Mouse (Mus musculus): ENCODE data around the gene Ttc39b. TPM values are rescaled to one million over a fixed set of nuclear protein-coding genes. Genes with fewer than 3 reads are reported as not detected.

The Ttc39b gene
- total and polyA plus RNA-seq, 3 experiments = 0.49 TPM; not detected in 2

DNA sequence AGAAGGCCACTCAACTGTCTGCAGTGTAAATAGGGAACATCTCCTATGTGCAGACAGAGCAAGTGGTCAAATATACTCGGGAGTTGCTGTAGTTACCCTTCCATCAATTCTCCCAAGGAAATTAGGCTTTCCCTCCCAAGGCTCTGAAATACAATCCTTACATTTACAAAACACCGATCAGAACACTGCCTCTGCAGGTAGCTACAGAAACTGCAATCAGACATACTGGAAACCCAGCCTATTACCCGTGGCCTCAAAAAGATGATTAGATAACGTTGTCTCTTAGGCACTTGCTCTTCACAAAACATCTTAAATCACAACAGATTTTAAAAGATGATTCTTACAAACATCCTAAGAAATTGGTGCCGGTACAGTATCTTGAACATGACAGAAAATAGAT lies 99.8 kb downstream of the Ttc39b start:
- H3K27me3 ChIP-seq (ENCODE audit: insufficient read depth, low read length) = no peaks in the 10 kb centered on the region

DNA sequence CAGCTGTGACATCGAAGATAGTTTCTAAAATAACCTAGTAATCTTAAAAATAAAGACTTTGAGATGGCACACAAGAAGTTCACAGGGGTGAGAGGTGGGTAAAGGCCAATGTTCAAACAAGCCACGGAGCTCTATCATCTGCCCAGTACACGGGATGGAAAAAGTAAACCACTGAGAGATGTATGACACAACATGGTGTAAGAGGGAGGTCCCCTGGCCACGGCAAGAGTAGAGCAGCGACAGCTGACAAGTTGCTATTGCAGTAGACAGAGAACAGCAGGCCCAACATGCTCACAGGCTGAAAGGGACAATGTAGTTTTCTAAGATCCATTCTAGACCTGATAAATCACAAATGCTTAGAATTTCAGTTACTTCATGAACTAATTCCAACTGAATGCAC lies 100.9 kb downstream of the Ttc39b start:
- Histone ChIP-seq H3K36me3 (replicated peaks) (no peaks in the 10 kb centered on the region), H3K27me3 (ENCODE audit: insufficient read depth, low read length) (no peaks in the 10 kb centered on the region), H3K4me1 (ENCODE audit: insufficient read depth, low read depth, low read length) (no peaks in the 10 kb centered on the region), H3K4me3 (ENCODE audit: low read depth, low read length) (no peak overlapping the region), H3K9me3 (replicated peaks) (peaks cover 23% of the 10 kb centered on the region)
- ATAC-seq (ENCODE audit: extremely low read depth, insufficient number of reproducible peaks, low FRiP score, poor library complexity, severe bottlenecking) (no peak), DNase-seq (ENCODE audit: low spot score) (no peak)
- TF ChIP-seq POLR2AphosphoS5 (IDR thresholded peaks at IDR 0.05; ENCODE audit: insufficient replicate concordance, low read depth, low read length) (no peak), TAL1 (conservative IDR thresholded peaks at IDR 0.05; ENCODE audit: low read depth, low read length) (no peak), GATA2 (IDR thresholded peaks at IDR 0.05; ENCODE audit: borderline replicate concordance, low read depth, low read length) (no peak), GATA1 (IDR thresholded peaks at IDR 0.05; ENCODE audit: borderline replicate concordance, low read length) (no peak), CTCF (IDR thresholded peaks at IDR 0.05; ENCODE audit: low read depth, low read length) (no peak)

More for the DNA sequence above, 99.8 kb downstream of the Ttc39b start:
- no peaks in the 10 kb centered on the region for H3K4me1 ChIP-seq (ENCODE audit: insufficient read depth, low read depth, low read length)
- ATAC-seq (ENCODE audit: extremely low read depth, insufficient number of reproducible peaks, low FRiP score, poor library complexity, severe bottlenecking) (no peak), DNase-seq (ENCODE audit: low spot score) (no peak)
- TF ChIP-seq GATA1 (IDR thresholded peaks at IDR 0.05; ENCODE audit: borderline replicate concordance, low read length) (no peak), POLR2AphosphoS5 (IDR thresholded peaks at IDR 0.05; ENCODE audit: insufficient replicate concordance, low read depth, low read length) (no peak), GATA2 (IDR thresholded peaks at IDR 0.05; ENCODE audit: borderline replicate concordance, low read depth, low read length) (no peak), CTCF (IDR thresholded peaks at IDR 0.05; ENCODE audit: low read depth, low read length) (no peak), TAL1 (conservative IDR thresholded peaks at IDR 0.05; ENCODE audit: low read depth, low read length) (no peak)
- no peaks in the 10 kb centered on the region for H3K36me3 ChIP-seq (replicated peaks)
- H3K9me3 ChIP-seq (replicated peaks) = peaks cover 31% of the 10 kb centered on the region
- H3K4me3 ChIP-seq (ENCODE audit: low read depth, low read length) = no peak overlapping the region

DNA sequence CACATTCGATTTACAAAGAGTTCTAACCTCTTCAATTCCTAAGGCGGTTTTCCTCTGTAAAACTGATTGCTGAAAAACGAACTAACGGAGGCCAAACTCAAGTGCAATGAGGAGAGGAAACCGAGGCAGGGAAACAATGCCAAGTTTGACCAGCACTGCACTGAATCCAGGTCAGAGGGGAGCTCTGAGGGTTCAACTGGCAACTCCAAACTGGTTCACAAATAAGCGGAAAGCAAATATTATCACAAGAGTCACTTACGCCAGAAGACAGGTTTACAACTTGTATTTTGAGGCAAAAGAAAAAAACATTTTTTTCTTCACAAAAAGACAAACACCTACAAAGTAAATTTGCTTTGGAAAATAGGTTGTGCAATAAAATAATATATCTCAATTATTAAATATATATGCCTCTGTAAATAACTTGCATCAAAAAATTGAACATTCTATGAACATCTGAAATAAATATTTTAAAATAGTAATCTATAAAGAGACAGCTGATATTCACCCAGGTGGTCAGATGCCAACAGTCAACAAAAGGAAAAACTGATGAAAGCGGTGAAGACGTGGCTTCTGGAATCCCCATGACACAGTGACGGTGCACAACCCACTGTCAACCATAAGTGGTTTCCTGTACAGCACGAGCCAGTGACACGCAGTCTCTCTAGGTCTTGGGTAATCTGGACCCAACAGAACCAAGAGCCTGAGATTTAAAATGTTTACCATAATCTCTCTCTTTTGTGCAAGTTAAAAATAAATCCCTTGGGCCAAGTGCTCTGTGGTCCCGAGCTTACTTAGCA lies 103.1 kb downstream of the Ttc39b start:
- Histone ChIP-seq H3K9me3 (replicated peaks) (peaks cover 31% of the 10 kb centered on the region), H3K4me3 (ENCODE audit: low read depth, low read length) (no peak overlapping the region), H3K4me1 (ENCODE audit: insufficient read depth, low read depth, low read length) (no peaks in the 10 kb centered on the region), H3K27me3 (ENCODE audit: insufficient read depth, low read length) (no peaks in the 10 kb centered on the region), H3K36me3 (replicated peaks) (no peaks in the 10 kb centered on the region)
- no peak for TF ChIP-seq GATA1 (IDR thresholded peaks at IDR 0.05; ENCODE audit: borderline replicate concordance, low read length)
- no peak for DNase-seq (ENCODE audit: low spot score)
- ATAC-seq (ENCODE audit: extremely low read depth, insufficient number of reproducible peaks, low FRiP score, poor library complexity, severe bottlenecking) = no peak

GRCm38 (mm10) chr4:83219253-83219652 lies 104.8 kb downstream of the Ttc39b start:
- no peaks in the 10 kb centered on the region for H3K36me3 ChIP-seq (replicated peaks)
- DNase-seq (ENCODE audit: low spot score) = no peak
- H3K4me1 ChIP-seq (ENCODE audit: insufficient read depth, low read depth, low read length) = no peaks in the 10 kb centered on the region
- no peak for ATAC-seq (ENCODE audit: extremely low read depth, insufficient number of reproducible peaks, low FRiP score, poor library complexity, severe bottlenecking)
- peaks cover 31% of the 10 kb centered on the region for H3K9me3 ChIP-seq (replicated peaks)
- no peak overlapping the region for H3K4me3 ChIP-seq (ENCODE audit: low read depth, low read length)
- H3K27me3 ChIP-seq (ENCODE audit: insufficient read depth, low read length) = no peaks in the 10 kb centered on the region
- TF ChIP-seq CTCF (IDR thresholded peaks at IDR 0.05; ENCODE audit: low read depth, low read length) (no peak), TAL1 (conservative IDR thresholded peaks at IDR 0.05; ENCODE audit: low read depth, low read length) (no peak), GATA2 (IDR thresholded peaks at IDR 0.05; ENCODE audit: borderline replicate concordance, low read depth, low read length) (no peak), POLR2AphosphoS5 (IDR thresholded peaks at IDR 0.05; ENCODE audit: insufficient replicate concordance, low read depth, low read length) (no peak), GATA1 (IDR thresholded peaks at IDR 0.05; ENCODE audit: borderline replicate concordance, low read length) (no peak)

GRCm38 (mm10) chr4:83217128-83217527 lies 106.9 kb downstream of the Ttc39b start:
- Histone ChIP-seq H3K36me3 (replicated peaks) (no peaks in the 10 kb centered on the region), H3K4me1 (ENCODE audit: insufficient read depth, low read depth, low read length) (no peaks in the 10 kb centered on the region), H3K4me3 (ENCODE audit: low read depth, low read length) (no peak overlapping the region), H3K27me3 (ENCODE audit: insufficient read depth, low read length) (no peaks in the 10 kb centered on the region), H3K9me3 (replicated peaks) (peaks cover 40% of the 10 kb centered on the region)
- no peak for DNase-seq (ENCODE audit: low spot score)
- no peak for ATAC-seq (ENCODE audit: extremely low read depth, insufficient number of reproducible peaks, low FRiP score, poor library complexity, severe bottlenecking)
- TF ChIP-seq GATA2 (IDR thresholded peaks at IDR 0.05; ENCODE audit: borderline replicate concordance, low read depth, low read length) (no peak), GATA1 (IDR thresholded peaks at IDR 0.05; ENCODE audit: borderline replicate concordance, low read length) (no peak), POLR2AphosphoS5 (IDR thresholded peaks at IDR 0.05; ENCODE audit: insufficient replicate concordance, low read depth, low read length) (no peak), TAL1 (conservative IDR thresholded peaks at IDR 0.05; ENCODE audit: low read depth, low read length) (no peak), CTCF (IDR thresholded peaks at IDR 0.05; ENCODE audit: low read depth, low read length) (no peak)

DNA sequence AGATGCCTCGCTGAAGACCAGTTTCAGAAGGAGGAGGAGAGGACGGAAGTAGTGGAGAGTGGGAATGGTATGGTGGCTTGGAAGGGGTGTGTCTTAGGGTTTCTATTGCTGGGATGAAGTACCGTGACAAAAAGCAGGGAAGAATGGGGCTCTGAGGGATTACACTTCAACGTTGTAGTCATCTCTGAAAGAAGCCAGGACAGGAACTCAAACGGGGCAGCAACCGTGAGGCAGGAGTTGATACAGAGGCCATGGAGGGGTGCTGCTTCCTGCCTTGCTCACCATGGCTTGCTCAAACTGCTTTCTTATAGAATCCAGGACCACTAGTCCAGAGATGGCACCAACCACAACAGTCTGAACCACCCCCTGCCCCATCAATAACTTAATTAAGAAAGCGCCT lies 107.7 kb downstream of the Ttc39b start:
- Histone ChIP-seq H3K4me1 (ENCODE audit: insufficient read depth, low read depth, low read length) (no peaks in the 10 kb centered on the region), H3K36me3 (replicated peaks) (no peaks in the 10 kb centered on the region), H3K9me3 (replicated peaks) (peaks cover 44% of the 10 kb centered on the region), H3K27me3 (ENCODE audit: insufficient read depth, low read length) (no peaks in the 10 kb centered on the region), H3K4me3 (ENCODE audit: low read depth, low read length) (no peak overlapping the region)
- DNase-seq (ENCODE audit: low spot score) (no peak), ATAC-seq (ENCODE audit: extremely low read depth, insufficient number of reproducible peaks, low FRiP score, poor library complexity, severe bottlenecking) (no peak)
- TF ChIP-seq GATA2 (IDR thresholded peaks at IDR 0.05; ENCODE audit: borderline replicate concordance, low read depth, low read length) = no peak
- TF ChIP-seq GATA1 (IDR thresholded peaks at IDR 0.05; ENCODE audit: borderline replicate concordance, low read length) = no peak
- TF ChIP-seq CTCF (IDR thresholded peaks at IDR 0.05; ENCODE audit: low read depth, low read length) = no peak
- no peak for TF ChIP-seq TAL1 (conservative IDR thresholded peaks at IDR 0.05; ENCODE audit: low read depth, low read length)
- TF ChIP-seq POLR2AphosphoS5 (IDR thresholded peaks at IDR 0.05; ENCODE audit: insufficient replicate concordance, low read depth, low read length) = no peak

Measured in G1E (cell line).